Mouse (Mus musculus) naive thymus-derived CD4-positive, alpha-beta T cell, adult 2 months (primary cell): ENCODE results near the gene Nfkbia.

ENCODE experiments used
- DNase-seq: peaks from one replicate; pipeline ENCODE4 v3.0.0-alpha.2; 2011; ENCODE audit warnings: low read depth

Gene Nfkbia

DNA sequence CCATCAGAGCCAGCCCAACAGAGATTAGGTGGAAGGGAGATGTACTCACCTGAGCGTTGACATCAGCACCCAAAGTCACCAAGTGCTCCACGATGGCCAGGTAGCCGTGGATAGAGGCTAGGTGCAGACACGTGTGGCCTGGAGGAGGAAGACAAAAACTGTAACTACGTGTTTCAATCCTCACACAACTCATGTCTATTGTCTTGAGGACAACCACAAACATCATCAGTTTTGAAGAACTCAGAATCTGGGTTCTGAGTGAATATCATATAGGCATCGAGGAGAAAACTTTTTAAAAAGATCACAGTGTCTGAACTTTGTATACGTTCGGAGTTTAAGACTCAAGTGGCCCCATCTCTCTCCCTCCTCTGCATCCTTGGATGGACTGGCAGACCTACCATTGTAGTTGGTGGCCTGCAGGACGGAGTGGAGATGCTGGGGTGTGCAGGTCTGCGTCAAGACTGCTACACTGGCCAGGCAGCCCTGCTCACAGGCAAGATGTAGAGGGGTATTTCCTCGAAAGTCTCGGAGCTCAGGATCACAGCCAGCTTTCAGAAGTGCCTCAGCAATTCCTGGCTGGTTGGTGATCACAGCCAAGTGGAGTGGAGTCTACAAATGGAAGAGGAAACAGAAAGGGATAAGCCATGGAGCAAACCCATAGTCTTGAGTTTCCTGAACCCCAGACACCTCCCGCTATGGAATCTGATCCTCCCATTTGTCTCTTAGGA is 1.6 kb downstream of the Nfkbia start:
- DNase-seq: peak; percentile 60

- peak; percentile 59 for DNase-seq
Measured at GRCm38 (mm10) chr12:55489986-55490721, 2.3 kb downstream of the Nfkbia start.

GRCm38 (mm10) chr12:55488661-55489447 is 3.6 kb downstream of the Nfkbia start:
- DNase-seq: peak; percentile 84

DNA sequence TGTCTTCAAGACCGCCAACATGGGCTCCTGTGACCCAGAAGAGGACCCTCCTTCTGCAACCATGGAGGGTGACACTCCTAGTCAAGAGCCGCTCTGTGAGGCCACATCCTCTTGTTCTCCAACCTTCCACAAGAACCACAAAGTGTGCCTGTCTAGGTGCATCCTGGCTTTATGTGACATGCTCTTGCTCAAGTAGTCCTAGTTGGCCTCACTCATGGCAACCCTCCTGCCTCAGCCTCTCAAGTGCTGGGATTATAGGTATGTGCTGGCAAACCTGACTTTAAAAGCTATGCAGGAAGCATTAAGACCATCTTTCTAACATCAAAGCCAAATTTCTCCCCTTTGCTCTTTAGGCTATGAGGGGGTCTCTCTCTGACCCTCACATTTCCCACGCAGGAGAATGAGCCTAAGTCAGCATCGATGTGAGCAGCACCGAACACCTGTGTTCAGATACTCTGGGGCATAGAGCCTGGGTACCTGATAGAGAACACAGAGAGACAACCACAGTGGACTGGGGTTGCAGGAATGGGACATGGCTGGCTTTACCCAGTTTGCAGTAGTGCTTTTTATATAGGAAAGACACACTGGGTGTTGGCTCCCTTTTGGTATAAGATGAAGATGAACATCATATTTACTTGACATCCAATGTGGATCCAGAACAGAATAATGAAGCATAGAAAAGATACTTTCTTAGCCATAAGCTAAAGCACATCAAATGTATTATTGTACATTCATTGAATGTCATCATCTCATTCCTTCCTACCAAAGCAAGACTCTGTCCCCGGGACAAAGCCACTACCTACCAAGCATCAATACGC is 4.4 kb downstream of the Nfkbia start:
- peak; percentile 52 for DNase-seq

DNA sequence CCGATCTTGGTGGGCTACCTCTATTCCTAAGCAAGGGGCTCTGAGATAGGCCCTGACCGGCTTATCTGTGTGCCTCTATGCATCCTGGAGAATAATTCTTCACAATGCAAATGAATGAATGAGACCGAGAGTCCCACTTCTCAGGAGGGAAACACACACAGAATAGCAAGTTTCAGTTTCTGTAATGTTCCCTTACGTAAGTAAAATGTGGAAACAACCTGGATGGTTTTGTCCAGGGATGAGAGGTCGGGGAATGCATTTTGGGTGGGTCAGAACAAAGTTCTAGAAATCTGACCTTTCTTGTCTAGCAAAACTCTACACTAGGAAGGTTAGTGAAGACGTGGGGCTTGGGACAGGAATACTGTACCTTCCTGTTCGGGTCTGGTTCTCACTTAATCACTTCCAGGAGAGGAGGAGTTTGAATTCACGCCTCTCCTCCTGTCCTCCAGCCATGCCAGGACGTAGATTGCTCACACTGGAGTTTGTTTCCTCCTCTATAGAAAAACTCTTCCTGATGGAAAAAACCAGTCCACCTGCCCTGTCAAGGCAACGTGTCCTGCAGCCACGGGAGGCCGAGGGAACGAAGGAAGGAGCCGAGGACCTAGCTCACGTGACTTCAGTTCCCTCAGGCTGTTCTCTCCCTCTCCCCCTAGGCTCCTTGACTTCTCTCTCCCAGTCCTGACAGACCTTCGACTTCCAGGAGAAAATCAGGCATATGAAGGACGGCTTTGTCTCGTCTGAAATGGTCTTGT is 5.3 kb downstream of the Nfkbia start:
- peak; percentile 17 for DNase-seq

DNA sequence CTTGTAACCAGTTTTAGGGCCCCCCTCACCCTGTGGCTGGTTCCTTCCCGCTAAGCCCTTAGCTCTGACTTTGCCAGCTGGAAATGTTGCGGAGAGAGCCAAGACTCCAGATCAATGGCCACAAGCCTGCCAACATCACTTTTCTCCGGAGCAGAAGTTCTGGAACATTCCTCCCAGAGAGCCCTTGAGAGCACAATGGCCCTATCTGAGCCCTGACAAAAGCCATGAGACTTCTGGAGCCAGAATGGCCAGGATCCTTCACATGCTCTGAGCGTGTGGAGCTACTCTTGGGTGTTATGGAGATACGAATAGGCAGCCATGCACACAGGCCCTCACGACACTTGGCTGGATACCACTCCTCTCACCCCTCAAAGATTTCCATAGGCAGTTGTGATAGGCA is 7.6 kb downstream of the Nfkbia start:
- no peak for DNase-seq

GRCm38 (mm10) chr12:55484079-55484774 is 8.2 kb downstream of the Nfkbia start:
- no peak for DNase-seq

- DNase-seq: no peak
Measured at GRCm38 (mm10) chr12:55483591-55483990, 8.9 kb downstream of the Nfkbia start.

GRCm38 (mm10) chr12:55482732-55483131 is 9.7 kb downstream of the Nfkbia start:
- no peak for DNase-seq

DNA sequence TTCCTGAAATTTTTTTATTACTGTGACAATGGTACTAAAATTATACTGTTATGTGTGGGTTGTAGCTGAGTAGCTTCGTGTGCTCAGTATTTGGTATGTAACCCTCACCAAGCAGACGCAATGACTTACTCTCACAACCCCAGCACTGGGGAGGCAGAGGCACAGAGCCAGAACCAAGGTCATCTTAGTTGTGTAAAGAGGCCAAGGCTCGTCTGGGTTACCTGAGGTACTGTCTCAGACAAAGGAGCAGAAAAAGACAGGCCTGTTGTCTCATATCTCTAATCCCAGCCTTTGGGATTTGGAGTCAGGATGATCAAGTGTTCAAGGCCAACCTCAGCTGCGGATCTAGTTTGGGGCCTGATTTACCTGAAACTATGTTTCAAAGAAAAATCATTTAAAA is 10.7 kb downstream of the Nfkbia start:
- DNase-seq: no peak

GRCm38 (mm10) chr12:55480471-55481153 is 11.8 kb downstream of the Nfkbia start:
- no peak for DNase-seq

DNA sequence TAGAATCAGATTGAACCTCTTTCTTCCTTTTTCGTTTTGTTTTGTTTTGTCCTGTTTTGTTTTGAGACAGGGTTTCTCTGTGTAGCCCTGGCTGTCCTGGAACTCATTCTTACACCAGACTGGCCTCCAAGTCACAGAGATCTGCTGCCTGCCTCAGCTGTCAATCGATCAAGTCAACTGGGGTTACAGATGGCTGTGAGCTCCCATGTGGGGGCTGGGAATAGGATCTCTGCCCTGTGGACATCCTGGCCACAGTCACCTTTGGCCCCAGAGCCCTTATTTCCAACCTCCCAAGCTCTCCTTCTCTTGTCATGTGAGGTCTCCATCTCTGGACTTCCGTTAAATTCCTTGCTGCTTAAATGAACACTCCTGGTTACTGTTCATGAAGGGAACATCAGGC is 13.5 kb downstream of the Nfkbia start:
- no peak for DNase-seq

GRCm38 (mm10) chr12:55474209-55474583 is 18.3 kb downstream of the Nfkbia start:
- no peak for DNase-seq

DNA sequence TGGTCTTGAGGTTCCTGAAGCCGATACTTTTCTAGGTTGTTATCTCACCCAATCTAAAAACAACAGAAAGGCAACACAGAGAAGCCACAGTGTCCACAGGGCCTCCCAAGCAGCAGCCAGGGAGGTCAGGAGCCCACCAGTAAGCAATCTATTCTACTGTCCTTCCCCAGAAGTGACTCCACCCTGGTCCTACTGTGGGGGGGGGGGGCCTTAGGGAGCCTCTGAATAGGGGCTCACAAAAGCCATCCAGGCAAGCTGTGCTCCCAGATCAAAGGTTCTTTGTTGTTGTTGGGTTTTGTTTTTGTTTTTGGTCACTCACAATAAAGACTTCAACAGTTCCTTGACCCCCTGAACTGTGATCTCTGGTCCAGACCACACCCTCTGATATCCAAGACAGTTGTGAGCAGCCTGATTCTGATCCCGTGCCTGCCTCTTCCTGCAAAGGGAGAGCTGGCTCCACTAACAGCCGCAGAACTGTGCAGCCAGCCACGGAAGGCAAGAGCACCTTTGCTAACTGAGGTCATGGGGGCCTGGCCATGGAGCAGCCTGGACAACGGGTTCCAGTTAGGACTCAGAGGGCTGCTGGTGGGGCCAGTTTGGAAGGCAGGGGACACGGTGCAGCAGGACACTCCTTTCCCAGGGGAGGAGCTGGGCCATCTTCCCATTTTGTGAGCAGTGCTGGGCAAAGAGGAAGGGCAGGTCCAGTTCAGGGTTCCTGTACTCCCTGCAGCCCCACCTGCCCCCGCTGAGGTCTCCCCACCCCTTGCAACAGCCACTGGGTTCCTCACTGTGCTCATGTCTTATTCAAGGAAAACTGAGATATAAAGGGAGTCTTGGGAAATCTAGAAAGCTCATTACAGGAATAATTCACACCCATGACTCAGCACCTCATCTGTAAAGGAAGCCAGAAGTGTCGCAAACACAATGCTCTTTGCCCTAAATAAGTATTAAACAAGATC is 18.9 kb downstream of the Nfkbia start:
- DNase-seq: no peak

GRCm38 (mm10) chr12:55471344-55471743 is 21.1 kb downstream of the Nfkbia start:
- no peak for DNase-seq

DNA sequence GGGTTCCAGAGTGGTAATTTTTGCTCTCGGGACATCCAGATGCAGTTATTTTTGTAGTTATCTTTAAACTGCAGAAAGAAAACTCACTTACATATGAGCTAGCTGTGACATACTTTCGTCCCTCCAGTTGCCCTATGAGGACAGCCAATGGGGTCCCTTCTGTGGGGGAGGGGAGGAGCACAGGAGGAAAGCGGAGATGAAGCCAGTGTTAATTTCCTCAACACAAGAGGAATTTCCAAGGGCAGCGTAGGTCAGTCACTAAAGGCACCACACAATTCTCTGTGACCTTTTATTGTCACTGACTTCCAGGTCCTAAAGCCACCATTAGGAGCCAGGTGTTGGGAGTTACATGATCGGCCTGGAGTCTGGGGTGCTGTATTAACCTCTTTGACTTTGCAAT is 22.0 kb downstream of the Nfkbia start:
- no peak for DNase-seq

- no peak for DNase-seq
Measured at GRCm38 (mm10) chr12:55467331-55468180, 24.9 kb downstream of the Nfkbia start.

DNA sequence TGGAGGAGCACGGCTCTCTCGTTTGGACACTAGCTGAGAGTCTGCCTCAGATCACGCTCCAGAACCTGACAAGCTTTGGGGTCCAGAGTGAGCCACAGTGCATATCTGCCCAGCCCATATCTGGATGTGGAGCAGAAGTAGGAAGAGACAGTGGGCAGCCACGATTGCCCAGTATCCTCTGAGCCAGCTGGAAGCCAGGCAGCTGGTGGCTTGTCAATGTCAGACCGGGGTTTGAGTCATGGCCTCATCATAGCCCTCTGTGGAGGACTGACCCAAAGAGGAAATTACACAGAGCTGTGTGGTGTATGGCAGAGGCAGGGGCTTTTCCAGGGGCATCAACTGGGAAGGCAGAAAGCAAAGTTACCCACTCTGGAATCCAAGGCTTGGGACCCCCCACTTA is 25.6 kb downstream of the Nfkbia start:
- no peak for DNase-seq
